Mouse (Mus musculus) kidney, embryonic 15.5 days (tissue): ENCODE data around the gene Golga2. TPM values are rescaled to one million over a fixed set of nuclear protein-coding genes. Genes with fewer than 3 reads are reported as not detected.

Experiments
- ATAC-seq: fragments of 200-750 bp; cut with Nextera tagmentation; replicated peaks from 2 replicates; pipeline ENCODE4 v1.8.0; 2017; ENCODE audit warnings: moderate TSS enrichment; ENCODE audit not compliant: low FRiP score
- H3K27ac ChIP-seq: fragments of 300-500 bp; sonication (generic); 2 replicates; pipeline ENCODE4 v1.5.1; 2015; ENCODE audit warnings: mild to moderate bottlenecking, inconsistent platforms
- H3K27me3 ChIP-seq: fragments of 300-500 bp; sonication (generic); 2 replicates; pipeline ENCODE4 v1.6.1; 2015; ENCODE audit warnings: inconsistent platforms
- H3K36me3 ChIP-seq: fragments of 300-500 bp; sonication (generic); 2 replicates; pipeline ENCODE4 v1.6.1; 2015; ENCODE audit warnings: inconsistent platforms
- H3K4me1 ChIP-seq: fragments of 300-500 bp; sonication (generic); 2 replicates; pipeline ENCODE4 v1.6.1; 2015; ENCODE audit warnings: inconsistent platforms
- H3K4me2 ChIP-seq: fragments of 300-500 bp; sonication (generic); 2 replicates; pipeline ENCODE4 v1.6.1; 2015; ENCODE audit warnings: moderate library complexity, mild to moderate bottlenecking, inconsistent platforms
- H3K4me3 ChIP-seq: fragments of 300-500 bp; sonication (generic); replicated peaks from 2 replicates; pipeline ENCODE4 v1.5.1; 2015; ENCODE audit warnings: mild to moderate bottlenecking, inconsistent platforms
- H3K9ac ChIP-seq: fragments of 300-500 bp; sonication (generic); 2 replicates; pipeline ENCODE4 v1.6.1; 2015; ENCODE audit warnings: mild to moderate bottlenecking, inconsistent platforms
- H3K9me3 ChIP-seq: fragments of 300-500 bp; sonication (generic); replicated peaks from 2 replicates; pipeline ENCODE4 v1.6.1; 2016; ENCODE audit warnings: inconsistent platforms
- WGBS: fragments of 180-500 bp; shearing (Covaris S2); methylation state at CpG from one replicate; pipeline ENCODE4 v1.1.7; 2015; ENCODE audit warnings: mixed read lengths; 5-methylcytosine and 5-hydroxymethylcytosine counted together
- polyA plus RNA-seq: library from polyadenylated mRNA; unstranded; fragments of >200 nt; fragmentation: Nextera tagmentation; extraction: Ambion mirVana; gene quantifications from 2 replicates; pipeline ENCODE4 v1.2.1, GENCODE M21; 2015

Golga2 gene
- polyA plus RNA-seq, 1 experiment from 2014 or later, result 27.3 TPM

DNA sequence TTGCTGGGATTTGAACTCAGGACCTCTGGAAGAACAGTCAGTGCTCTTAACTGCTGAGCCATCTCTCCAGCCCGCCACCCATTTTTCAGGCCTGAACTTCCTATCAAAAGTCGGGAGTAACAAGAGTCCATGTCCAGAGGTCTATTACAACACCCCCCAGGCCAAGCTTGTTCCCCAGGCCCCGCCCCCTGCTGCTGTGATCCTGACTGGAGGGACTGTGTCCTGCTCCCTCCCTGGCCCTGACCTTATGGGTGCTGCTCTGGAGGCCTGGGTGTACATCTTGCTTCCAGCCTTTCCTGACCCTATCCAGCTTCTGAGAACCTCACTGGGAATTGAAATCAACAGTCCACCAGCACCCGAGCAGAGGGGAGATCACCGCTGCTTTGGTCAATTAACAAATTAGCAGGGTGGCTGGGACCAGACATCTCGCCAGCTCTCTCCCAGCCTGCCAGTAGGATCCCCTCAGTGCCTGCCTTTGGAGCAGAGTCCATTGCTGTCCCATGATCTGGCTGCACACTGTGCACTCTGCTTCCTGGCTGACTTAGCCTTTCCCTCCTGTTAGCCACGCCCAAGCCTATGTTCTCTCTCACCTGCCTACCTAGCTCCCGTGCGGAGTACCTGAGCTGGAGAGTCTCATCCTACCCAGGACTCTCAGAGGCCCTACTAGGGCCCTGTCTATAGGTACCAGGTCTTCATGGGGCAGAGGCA is 34.6 kb downstream of the Golga2 start:
- WGBS, result 71% methylated on average over 9 of the region's 9 CpGs
- no peak for ATAC-seq
- Histone ChIP-seq H3K9me3 (no peaks in the 10 kb centered on the region), H3K4me1 (peaks cover 49% of the 10 kb centered on the region), H3K27ac (no peak overlapping the region), H3K27me3 (no peaks in the 10 kb centered on the region), H3K4me2 (no peak overlapping the region), H3K36me3 (no peaks in the 10 kb centered on the region), H3K9ac (no peak overlapping the region), H3K4me3 (no peak overlapping the region)

DNA sequence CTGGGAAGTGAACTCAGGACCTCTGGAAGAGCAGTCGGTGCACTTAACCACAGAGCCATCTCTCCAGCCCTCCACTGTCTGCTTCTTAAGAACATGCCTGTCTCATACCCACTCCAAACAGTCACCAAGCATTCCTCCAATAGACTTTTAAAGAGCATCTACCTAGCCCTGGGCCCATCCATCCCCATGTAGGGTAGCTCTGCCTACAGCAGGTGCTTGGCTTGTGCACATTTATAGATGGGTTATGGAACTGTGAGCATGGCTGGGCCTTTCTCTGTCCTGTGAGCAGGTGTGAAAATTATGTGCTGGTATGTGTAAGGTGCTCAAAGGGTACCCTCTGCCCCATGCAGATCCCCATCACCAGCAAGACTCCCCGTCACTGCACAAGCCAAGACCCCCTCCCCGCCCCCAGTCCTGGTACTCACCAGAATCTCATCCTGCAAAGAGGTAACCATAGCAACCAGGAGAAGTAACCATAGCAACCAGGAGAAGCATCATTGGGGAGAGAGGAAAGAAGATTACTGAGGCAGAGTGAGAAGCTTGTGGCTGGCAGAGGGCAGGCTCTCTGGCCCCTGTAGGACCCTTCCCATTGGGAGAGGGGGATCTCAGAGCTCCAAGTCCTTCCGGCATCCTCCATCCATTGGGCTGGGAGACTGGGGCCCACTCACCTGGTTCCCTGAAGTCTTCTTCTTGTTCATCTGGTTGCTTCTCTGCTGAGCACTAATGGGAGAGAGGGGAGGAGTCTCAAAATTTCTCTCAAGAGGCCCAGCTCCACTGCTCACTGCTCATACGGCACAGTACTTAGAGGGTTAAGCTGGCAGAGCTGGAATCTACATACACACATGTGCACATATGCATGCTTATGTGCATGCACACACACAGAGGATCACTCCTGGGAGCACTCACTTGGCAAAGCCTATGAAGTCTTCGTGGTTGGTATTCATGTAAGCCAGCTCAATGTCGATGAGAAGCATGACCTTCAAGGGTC is 35.9 kb downstream of the Golga2 start:
- Histone ChIP-seq H3K4me3 (no peak overlapping the region), H3K27me3 (no peaks in the 10 kb centered on the region), H3K36me3 (no peaks in the 10 kb centered on the region), H3K27ac (no peak overlapping the region), H3K4me2 (no peak overlapping the region), H3K9me3 (no peaks in the 10 kb centered on the region), H3K9ac (no peak overlapping the region), H3K4me1 (peaks cover 36% of the 10 kb centered on the region)
- ATAC-seq, result no peak
- WGBS, result 83% methylated on average over 7 of the region's 7 CpGs

- Histone ChIP-seq H3K27me3 (no peaks in the 10 kb centered on the region), H3K27ac (no peak overlapping the region), H3K4me3 (no peak overlapping the region), H3K9me3 (no peaks in the 10 kb centered on the region), H3K36me3 (no peaks in the 10 kb centered on the region), H3K9ac (no peak overlapping the region), H3K4me1 (peaks cover 24% of the 10 kb centered on the region), H3K4me2 (no peak overlapping the region)
- WGBS, result 69% methylated on average over 4 of the region's 4 CpGs
- no peak for ATAC-seq
These were observed 37.1 kb downstream of the Golga2 start for GRCm38 (mm10) chr2:32324322-32324721.

- Histone ChIP-seq H3K36me3 (no peaks in the 10 kb centered on the region), H3K27me3 (no peaks in the 10 kb centered on the region), H3K27ac (peak overlapping the region; percentile 15; the same call in 1 of the 2 replicates), H3K4me3 (no peak overlapping the region), H3K9me3 (no peaks in the 10 kb centered on the region), H3K4me2 (no peak overlapping the region), H3K9ac (no peak overlapping the region), H3K4me1 (peaks cover 14% of the 10 kb centered on the region)
- WGBS, result 37% methylated on average over 7 of the region's 7 CpGs
- no peak for ATAC-seq
These were observed 38.2 kb downstream of the Golga2 start for GRCm38 (mm10) chr2:32325342-32325741.

DNA sequence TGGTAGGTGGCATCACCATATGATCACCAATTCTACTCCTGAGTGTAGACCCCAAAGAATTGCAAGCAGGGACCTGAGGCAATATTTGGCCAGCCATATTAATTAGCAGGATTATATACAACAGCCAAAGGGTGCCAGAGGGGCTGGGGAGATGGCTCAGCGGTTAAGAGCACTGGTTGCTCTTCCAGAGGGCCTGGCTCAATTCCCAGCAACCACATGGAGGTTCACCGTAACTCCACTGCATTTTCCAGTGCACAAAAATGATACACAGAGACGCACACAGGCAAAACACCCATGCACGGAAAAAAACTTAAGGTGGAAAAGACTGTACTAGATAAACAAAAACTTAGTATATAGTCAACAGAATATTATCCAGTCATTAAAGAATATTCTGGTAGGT is 40.0 kb downstream of the Golga2 start:
- no peak for ATAC-seq
- Histone ChIP-seq H3K27ac (no peak overlapping the region), H3K4me1 (peaks cover 10% of the 10 kb centered on the region), H3K4me3 (no peak overlapping the region), H3K36me3 (no peaks in the 10 kb centered on the region), H3K27me3 (no peaks in the 10 kb centered on the region), H3K4me2 (no peak overlapping the region), H3K9me3 (no peaks in the 10 kb centered on the region), H3K9ac (no peak overlapping the region)
- WGBS, result 77% methylated on average over 4 of the region's 4 CpGs

DNA sequence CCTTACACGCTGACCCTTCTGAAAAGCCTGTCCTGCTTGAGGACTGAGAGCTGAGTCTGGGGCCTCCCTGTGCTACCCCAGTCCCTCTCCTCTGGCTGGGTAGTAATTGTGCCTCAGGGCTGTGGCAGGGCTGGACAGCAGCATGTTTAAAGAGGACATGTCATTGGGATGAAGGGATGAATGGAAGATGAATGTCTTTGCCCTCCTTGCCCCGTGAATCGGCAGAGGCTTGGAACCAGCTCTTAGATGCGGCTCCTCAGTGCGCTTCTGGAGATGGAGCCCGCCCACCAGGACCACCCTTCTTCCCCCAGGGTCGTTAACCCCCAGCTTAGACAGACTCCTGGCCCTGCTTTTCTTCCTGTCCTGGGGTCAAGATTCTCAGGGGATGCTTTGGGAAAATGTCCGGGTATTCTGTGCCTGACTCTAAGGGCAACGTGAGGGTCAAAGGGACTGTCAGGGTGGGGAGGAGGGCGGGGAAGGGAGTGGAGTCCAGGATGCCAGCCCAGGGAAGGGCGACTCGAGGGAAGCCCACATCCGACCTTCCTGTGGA is 41.8 kb downstream of the Golga2 start:
- Histone ChIP-seq H3K27me3 (no peaks in the 10 kb centered on the region), H3K9ac (no peak overlapping the region), H3K9me3 (no peaks in the 10 kb centered on the region), H3K4me3 (no peak overlapping the region), H3K36me3 (no peaks in the 10 kb centered on the region), H3K27ac (no peak overlapping the region), H3K4me1 (peaks cover 10% of the 10 kb centered on the region), H3K4me2 (no peak overlapping the region)
- no peak for ATAC-seq
- 15% methylated on average over 13 of the region's 13 CpGs for WGBS

GRCm38 (mm10) chr2:32329531-32329930 is 42.3 kb downstream of the Golga2 start:
- no peaks in the 10 kb centered on the region for H3K9me3 ChIP-seq
- no peak overlapping the region for H3K4me3 ChIP-seq
- no peaks in the 10 kb centered on the region for H3K36me3 ChIP-seq
- H3K9ac ChIP-seq, result no peak overlapping the region
- no peaks in the 10 kb centered on the region for H3K27me3 ChIP-seq
- WGBS, result 33% methylated on average over 6 of the region's 6 CpGs
- no peak overlapping the region for H3K27ac ChIP-seq
- no peak for ATAC-seq
- no peak overlapping the region for H3K4me2 ChIP-seq
- peaks cover 10% of the 10 kb centered on the region for H3K4me1 ChIP-seq

DNA sequence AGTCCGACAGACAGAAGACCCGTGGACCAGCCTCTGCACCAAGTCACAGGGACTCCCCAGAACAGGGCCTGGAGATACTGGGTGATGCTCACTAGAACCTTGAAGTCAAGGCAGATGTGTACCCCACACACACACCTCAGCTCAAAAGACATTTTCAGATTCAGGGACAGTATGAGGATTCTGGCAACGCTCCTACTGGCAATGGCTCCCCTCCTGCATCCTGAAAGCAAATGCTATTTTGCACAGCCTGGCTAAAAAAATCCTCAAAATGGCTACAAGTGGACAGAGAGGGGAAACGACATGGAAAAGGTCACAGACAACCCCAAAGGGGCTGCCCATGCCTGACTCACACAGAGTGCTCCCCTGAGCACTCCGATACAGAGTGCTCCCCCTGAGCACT is 45.0 kb downstream of the Golga2 start:
- Histone ChIP-seq H3K9ac (no peak overlapping the region), H3K36me3 (0 out of 2 replicates have a peak, but pooled peaks cover under 1% of the 10 kb centered on the region), H3K27ac (no peak overlapping the region), H3K27me3 (no peaks in the 10 kb centered on the region), H3K4me2 (no peak overlapping the region), H3K9me3 (no peaks in the 10 kb centered on the region), H3K4me3 (no peak overlapping the region), H3K4me1 (peaks cover 9% of the 10 kb centered on the region)
- ATAC-seq, result no peak
- 88% methylated on average over 5 of the region's 5 CpGs for WGBS

GRCm38 (mm10) chr2:32335888-32336287 is 48.7 kb downstream of the Golga2 start:
- no peak overlapping the region for H3K9ac ChIP-seq
- peaks cover 9% of the 10 kb centered on the region for H3K4me1 ChIP-seq
- H3K4me3 ChIP-seq, result no peak overlapping the region
- H3K27ac ChIP-seq, result no peak overlapping the region
- WGBS, result 33% methylated on average over 15 of the region's 15 CpGs
- no peaks in the 10 kb centered on the region for H3K27me3 ChIP-seq
- peaks cover 11% of the 10 kb centered on the region; the same call in 1 of the 2 replicates for H3K36me3 ChIP-seq
- ATAC-seq, result 0 out of 2 replicates have a peak, but pooled peaks have one; percentile 48
- H3K9me3 ChIP-seq, result no peaks in the 10 kb centered on the region
- H3K4me2 ChIP-seq, result peak overlapping the region; percentile 18; the same call in 1 of the 2 replicates

GRCm38 (mm10) chr2:32339912-32340642 is 52.9 kb downstream of the Golga2 start:
- Histone ChIP-seq H3K9me3 (no peaks in the 10 kb centered on the region), H3K27ac (no peak overlapping the region), H3K27me3 (no peaks in the 10 kb centered on the region), H3K9ac (no peak overlapping the region), H3K4me1 (peaks cover 9% of the 10 kb centered on the region), H3K36me3 (peaks cover 11% of the 10 kb centered on the region; the same call in 1 of the 2 replicates), H3K4me2 (no peak overlapping the region), H3K4me3 (no peak overlapping the region)
- no peak for ATAC-seq
- 46% methylated on average over 22 of the region's 26 CpGs for WGBS

DNA sequence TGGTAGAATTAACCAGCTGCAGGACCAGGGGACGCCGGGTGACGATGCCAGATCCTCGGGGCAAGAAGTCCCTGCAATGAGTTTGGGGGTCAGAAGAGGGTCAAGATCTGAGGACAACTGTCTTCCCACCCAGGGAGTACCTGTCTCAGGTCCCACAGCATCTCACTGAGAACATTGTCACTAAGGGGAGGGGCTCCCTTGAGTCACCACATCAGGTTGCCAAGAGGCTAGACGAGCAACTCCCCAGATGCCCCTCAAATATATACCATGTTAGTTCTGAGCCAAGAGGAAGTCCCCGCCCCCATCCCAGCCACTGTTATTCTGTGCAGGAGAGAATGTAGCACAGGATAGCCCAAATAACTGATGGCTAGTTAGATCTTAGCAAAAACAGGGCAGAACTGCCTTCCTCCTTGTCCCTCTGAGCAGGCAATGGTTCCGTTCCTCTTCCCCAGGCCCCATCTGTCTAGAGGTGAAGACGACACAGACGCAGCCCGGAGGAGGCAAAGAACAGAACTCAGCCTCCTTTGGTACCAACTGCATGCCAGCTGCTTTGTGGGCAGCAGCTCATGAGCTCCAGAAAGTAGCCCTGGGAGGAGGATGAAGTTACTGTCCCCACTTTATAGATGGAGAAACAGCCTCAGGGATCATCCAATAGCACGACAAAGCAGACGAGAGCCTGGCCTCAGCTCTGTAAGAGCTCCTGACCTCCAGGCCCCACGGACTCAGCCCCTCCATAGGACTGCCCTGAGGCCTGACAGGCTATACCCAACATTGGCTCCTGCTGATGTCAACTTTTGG is 53.9 kb downstream of the Golga2 start:
- peaks cover 5% of the 10 kb centered on the region for H3K4me1 ChIP-seq
- no peak overlapping the region for H3K4me3 ChIP-seq
- no peak overlapping the region for H3K9ac ChIP-seq
- no peaks in the 10 kb centered on the region for H3K9me3 ChIP-seq
- WGBS, result 84% methylated on average over 13 of the region's 13 CpGs
- H3K36me3 ChIP-seq, result peaks cover 11% of the 10 kb centered on the region; the same call in 1 of the 2 replicates
- H3K27ac ChIP-seq, result no peak overlapping the region
- ATAC-seq, result no peak
- no peak overlapping the region for H3K4me2 ChIP-seq
- H3K27me3 ChIP-seq, result no peaks in the 10 kb centered on the region
